26 mouse cellular contexts compared by ENCODE assay signal in genomic region chr12:40801456-40801855, GRCm38 (mm10).
DNase-seq lines count a peak whose midpoint lies in the region; TF ChIP-seq lines count a peak whose summit lies in the region.
"Had no signal": no experiment of that assay in that cellular context is flagged by ENCODE, and none has a peak within 500 bp of the region (broad histone marks: within the 10 kb centered on the region; RNA-seq: fewer than 3 reads in every experiment).

No protein-coding gene starts in this region.

- no peak for TF ChIP-seq CTCF in cerebellum, adult 2 months (IDR thresholded peaks at IDR 0.05; ENCODE audit: borderline replicate concordance, insufficient read depth, low read depth, low read length)
- TF ChIP-seq CTCF in heart, adult 2 months (IDR thresholded peaks at IDR 0.05): peak; percentile 15; the same call in 1 of the 2 replicates

- TF ChIP-seq POLR2A in cerebellum, adult 2 months (IDR thresholded peaks at IDR 0.05; ENCODE audit: borderline replicate concordance, insufficient read depth, low read length): no peak
- no peak for TF ChIP-seq POLR2A in heart, adult 2 months (IDR thresholded peaks at IDR 0.05; ENCODE audit: insufficient read depth, low read depth, low read length)

- intact Hi-C loops in heart, adult 2 months (cut with DNase I): no loop called here
- intact Hi-C loops in heart, postnatal 14 days (cut with DNase I): no loop called here

- peaks cover 3% of the 10 kb centered on the region; the same call in 1 of the 2 replicates for H3K36me3 ChIP-seq in heart, adult 2 months (ENCODE audit: control insufficient read depth, insufficient read depth, low read length)
- H3K36me3 ChIP-seq: embryonic facial prominence, embryonic 15.5 days; G1E; kidney, embryonic 15.5 days; limb, embryonic 12.5 days; stomach, embryonic 15.5 days had no signal

- no peaks in the 10 kb centered on the region for H3K27me3 ChIP-seq in cerebellum, adult 2 months (ENCODE audit: control insufficient read depth, insufficient read depth, low read length)
- no peaks in the 10 kb centered on the region for H3K27me3 ChIP-seq in heart, adult 2 months (ENCODE audit: control insufficient read depth, insufficient read depth, low read length)
- H3K27me3 ChIP-seq: CH12.LX; embryonic facial prominence, embryonic 15.5 days; hindbrain, embryonic 13.5 days; kidney, embryonic 15.5 days; limb, embryonic 12.5 days; stomach, embryonic 15.5 days had no signal

- H3K4me1 ChIP-seq in cerebellum, adult 2 months (ENCODE audit: control insufficient read depth, insufficient read depth, low read length): peaks cover 2% of the 10 kb centered on the region; the same call in 1 of the 2 replicates
- peaks cover 2% of the 10 kb centered on the region for H3K4me1 ChIP-seq in heart, adult 2 months (ENCODE audit: control insufficient read depth, insufficient read depth, low read length)
- H3K4me1 ChIP-seq: stomach, embryonic 15.5 days had no signal

- no peaks in the 10 kb centered on the region for H3K79me2 ChIP-seq in heart, adult 2 months (replicated peaks; ENCODE audit: control insufficient read depth, insufficient read depth, low read length)

- H3K27ac ChIP-seq in cerebellum, adult 2 months (ENCODE audit: insufficient read depth, low read length): peak overlapping the region; percentile 34; the same call in 1 of the 2 replicates
- H3K27ac ChIP-seq in heart, adult 2 months: no peak overlapping the region
- H3K27ac ChIP-seq: embryonic facial prominence, embryonic 15.5 days; forebrain, embryonic 10.5 days; hindbrain, embryonic 13.5 days; kidney, embryonic 15.5 days; limb, embryonic 12.5 days; stomach, embryonic 15.5 days had no signal

- WGBS in cerebellum, adult 2 months: 32% methylated on average over 3 of the region's 3 CpGs
- 63% methylated on average over 3 of the region's 3 CpGs for WGBS in heart, adult 2 months

- TF ChIP-seq EP300 in heart, adult 2 months (IDR thresholded peaks at IDR 0.05; ENCODE audit: insufficient read depth, low read depth, low read length): no peak

- H3K4me3 ChIP-seq in cerebellum, adult 2 months (replicated peaks; ENCODE audit: insufficient read depth, low read depth, low read length): no peak overlapping the region
- H3K4me3 ChIP-seq in heart, adult 2 months: no peak overlapping the region
- H3K4me3 ChIP-seq: embryonic facial prominence, embryonic 15.5 days; forebrain, embryonic 10.5 days; hindbrain, embryonic 13.5 days; kidney, embryonic 15.5 days; limb, embryonic 12.5 days; stomach, embryonic 15.5 days had no signal

- DNase-seq in cerebellum, adult 2 months: peak in 1 of 2 experiments; percentile 78
- no peak for DNase-seq in cerebellum, postnatal 14 days
- DNase-seq in heart, adult 2 months: no peak
- DNase-seq in heart, postnatal 14 days: no peak
- peak; percentile 78 for DNase-seq in Muller cell, postnatal 12 days (ENCODE audit: inconsistent ontology term)
- peak; percentile 28 for DNase-seq in cerebellum, adult 9-11 months
- DNase-seq in natural killer cell, adult 2 months (ENCODE audit: low spot score in 2 of 2): no peak
- no peak for DNase-seq in adrenal gland, adult 2 months
- DNase-seq: adrenal gland, postnatal 36 days; B cell, adult 2 months; heart, adult 18-20 months; heart, postnatal 36 days; kidney, adult 11 months; layer of hippocampus, postnatal 36 days; liver, postnatal 0 days; lung, postnatal 14 days; thymus, adult 18-20 months; thymus, postnatal 36 days had no signal

- no peak overlapping the region for H3K9ac ChIP-seq in heart, adult 2 months (ENCODE audit: low read depth, low read length)
- H3K9ac ChIP-seq: embryonic facial prominence, embryonic 15.5 days; hindbrain, embryonic 13.5 days; kidney, embryonic 15.5 days; limb, embryonic 12.5 days; liver, postnatal 0 days; stomach, embryonic 15.5 days had no signal

Comparison
In these comparisons a context has a peak if more than half of its experiments do, and no peak if none do; other contexts are left out.
1. DNase-seq: peak in Muller cell, postnatal 12 days (single experiment) and cerebellum, adult 9-11 months (single experiment); none in cerebellum, postnatal 14 days (0 of 2), heart, adult 2 months (0 of 2), heart, postnatal 14 days (0 of 2), natural killer cell, adult 2 months (0 of 2) and adrenal gland, adult 2 months (single experiment).